9 mouse cellular contexts compared by ENCODE assay signal in genomic region chr2:30653046-30653445, GRCm38 (mm10). TPM values are rescaled to one million over a fixed set of nuclear protein-coding genes. Genes with fewer than 3 reads are reported as not detected.
DNase-seq lines count a peak whose midpoint lies in the region; ATAC-seq and TF ChIP-seq lines count a peak whose summit lies in the region.
"Had no signal": no experiment of that assay in that cellular context is flagged by ENCODE, and none has a peak within 500 bp of the region (broad histone marks: within the 10 kb centered on the region; RNA-seq: fewer than 3 reads in every experiment).

No protein-coding gene starts in this region.

- no peak for ATAC-seq in forebrain, embryonic 12.5 days (ENCODE audit: low FRiP score)
- no peak for ATAC-seq in intestine, embryonic 15.5 days
- no peak for ATAC-seq in neural tube, embryonic 15.5 days (ENCODE audit: low FRiP score)

- peaks cover 86% of the 10 kb centered on the region for H3K4me1 ChIP-seq in forebrain, embryonic 12.5 days
- H3K4me1 ChIP-seq in intestine, embryonic 15.5 days (replicated peaks): peaks cover 44% of the 10 kb centered on the region
- peaks cover 88% of the 10 kb centered on the region for H3K4me1 ChIP-seq in neural tube, embryonic 15.5 days

- no peaks in the 10 kb centered on the region for H3K9me3 ChIP-seq in forebrain, embryonic 12.5 days
- no peaks in the 10 kb centered on the region for H3K9me3 ChIP-seq in intestine, embryonic 15.5 days
- H3K9me3 ChIP-seq in neural tube, embryonic 15.5 days (replicated peaks): no peaks in the 10 kb centered on the region

- H3K9ac ChIP-seq in forebrain, embryonic 12.5 days: peak overlapping the region; percentile 45
- peak overlapping the region; percentile 31; the same call in 1 of the 2 replicates for H3K9ac ChIP-seq in intestine, embryonic 15.5 days
- peak overlapping the region; percentile 8; the same call in 1 of the 2 replicates for H3K9ac ChIP-seq in neural tube, embryonic 15.5 days (replicated peaks)
- H3K9ac ChIP-seq: liver, embryonic 14.5 days had no signal

- no peak overlapping the region for H3K4me3 ChIP-seq in left cerebral cortex, adult 2 months
- H3K4me3 ChIP-seq in forebrain, embryonic 12.5 days (replicated peaks): no peak overlapping the region
- no peak overlapping the region for H3K4me3 ChIP-seq in intestine, embryonic 15.5 days (replicated peaks)
- no peak overlapping the region for H3K4me3 ChIP-seq in neural tube, embryonic 15.5 days (replicated peaks)

- no peak for TF ChIP-seq CTCF in left cerebral cortex, adult 2 months (IDR thresholded peaks at IDR 0.05)

- intact Hi-C loops in left cerebral cortex, adult 2 months (cut with DNase I): no loop called here
- intact Hi-C loops in left cerebral cortex, postnatal 10 days (cut with DNase I): no loop called here

- DNase-seq in left cerebral cortex, adult 2 months (ENCODE audit: extremely low spot score in 1 of 2, low spot score in 2 of 2): no peak
- no peak for DNase-seq in left cerebral cortex, postnatal 10 days (ENCODE audit: extremely low spot score in 1 of 2, low spot score in 2 of 2)
- DNase-seq in cerebellum, postnatal 14 days: no peak
- no peak for DNase-seq in cerebellum, postnatal 25 days
- DNase-seq in right cerebral cortex, adult 18-20 months: no peak

- H3K27me3 ChIP-seq in forebrain, embryonic 12.5 days: no peaks in the 10 kb centered on the region
- H3K27me3 ChIP-seq in intestine, embryonic 15.5 days (replicated peaks): no peaks in the 10 kb centered on the region
- no peaks in the 10 kb centered on the region for H3K27me3 ChIP-seq in neural tube, embryonic 15.5 days (replicated peaks)

- 78% methylated on average over 4 of the region's 4 CpGs for WGBS in forebrain, embryonic 12.5 days
- 73% methylated on average over 4 of the region's 4 CpGs for WGBS in intestine, embryonic 15.5 days
- WGBS in neural tube, embryonic 15.5 days: 63% methylated on average over 4 of the region's 4 CpGs

- H3K4me2 ChIP-seq in forebrain, embryonic 12.5 days: 0 out of 2 replicates have a peak overlapping the region, but pooled peaks have one; percentile 27
- 0 out of 2 replicates have a peak overlapping the region, but pooled peaks have one; percentile 24 for H3K4me2 ChIP-seq in intestine, embryonic 15.5 days (replicated peaks)
- 0 out of 2 replicates have a peak overlapping the region, but pooled peaks have one; percentile 9 for H3K4me2 ChIP-seq in neural tube, embryonic 15.5 days

- no peaks in the 10 kb centered on the region for H3K36me3 ChIP-seq in forebrain, embryonic 12.5 days (replicated peaks)
- H3K36me3 ChIP-seq in intestine, embryonic 15.5 days: no peaks in the 10 kb centered on the region
- no peaks in the 10 kb centered on the region for H3K36me3 ChIP-seq in neural tube, embryonic 15.5 days

- H3K27ac ChIP-seq in left cerebral cortex, adult 2 months: peak overlapping the region; percentile 97
- peak overlapping the region; percentile 95 for H3K27ac ChIP-seq in forebrain, embryonic 12.5 days
- peak overlapping the region; percentile 97 for H3K27ac ChIP-seq in intestine, embryonic 15.5 days
- peak overlapping the region; percentile 90 for H3K27ac ChIP-seq in neural tube, embryonic 15.5 days (replicated peaks)
- H3K27ac ChIP-seq: liver, embryonic 14.5 days had no signal

RNA-seq across cellular contexts. Expression of gene Cstad, which starts 58.2 kb away (rescaled TPM):
- total RNA-seq in left cerebral cortex, adult 2 months (2021): 1 to 10 TPM; 2.8 to 5.7 TPM
- 1 to 10 TPM; 3.1 to 4.8 TPM for total RNA-seq in left cerebral cortex, postnatal 10 days (2021)
- polyA plus RNA-seq in forebrain, embryonic 12.5 days (2016; fragmentation: Nextera tagmentation; extraction: Ambion mirVana): 0.47 and 0.67 TPM in 2 replicates
- polyA plus RNA-seq in intestine, embryonic 15.5 days (2015; fragmentation: Nextera tagmentation; extraction: Ambion mirVana): 0.63 and 0.72 TPM in 2 replicates
- polyA plus RNA-seq in neural tube, embryonic 15.5 days (2015; fragmentation: Nextera tagmentation; extraction: Ambion mirVana): 0.31 and 0.83 TPM in 2 replicates
